Mouse (Mus musculus) heart, embryonic 14.5 days (tissue): Measurements from ENCODE around the gene Sparcl1. TPM values are rescaled to one million over a fixed set of nuclear protein-coding genes. Genes with fewer than 3 reads are reported as not detected.

Source experiments
- ATAC-seq: fragments of 200-750 bp; cut with Nextera tagmentation; 2 replicates; pipeline ENCODE4 v1.8.0; 2017; ENCODE audit warnings: low read depth, moderate TSS enrichment; ENCODE audit not compliant: insufficient number of reproducible peaks, insufficient read depth, low FRiP score
- H3K27ac ChIP-seq, 2 experiments: fragments of 200-500 bp in 1 of 2; fragments of 300-500 bp in 1 of 2; sonication (generic) in 1 of 2; replicated peaks in 1 of 2; 2 replicates each; pipeline ENCODE4 v1.5.1; 2012 to 2014; ENCODE audit warnings: low read depth in 2 of 2, low read length in 2 of 2, control low read depth in 1 of 2, mild to moderate bottlenecking in 1 of 2, mixed read lengths in 1 of 2; ENCODE audit not compliant: control insufficient read depth in 1 of 2, insufficient read depth in 1 of 2
- H3K27me3 ChIP-seq: fragments of 300-500 bp; sonication (generic); 2 replicates; pipeline ENCODE4 v1.6.1; 2014; ENCODE audit warnings: mild to moderate bottlenecking, low read length, control low read depth; ENCODE audit not compliant: control insufficient read depth, insufficient read depth
- H3K36me3 ChIP-seq: fragments of 300-500 bp; sonication (generic); 2 replicates; pipeline ENCODE4 v1.6.1; 2014; ENCODE audit warnings: mild to moderate bottlenecking, control low read depth, low read length, mixed read lengths; ENCODE audit not compliant: control insufficient read depth, insufficient read depth
- H3K4me1 ChIP-seq, 2 experiments: fragments of 200-500 bp in 1 of 2; fragments of 300-500 bp in 1 of 2; sonication (generic) in 1 of 2; 2 replicates each; pipeline ENCODE4 v1.6.1; 2012 to 2014; ENCODE audit warnings: low read length in 2 of 2, control low read depth in 1 of 2, mixed read lengths in 1 of 2; ENCODE audit not compliant: control insufficient read depth in 2 of 2, insufficient read depth in 2 of 2
- H3K4me2 ChIP-seq: fragments of 300-500 bp; sonication (generic); 2 replicates; pipeline ENCODE4 v1.6.1; 2014; ENCODE audit warnings: mild to moderate bottlenecking, low read length
- H3K4me3 ChIP-seq, 2 experiments: fragments of 200-500 bp in 1 of 2; fragments of 300-500 bp in 1 of 2; sonication (generic) in 1 of 2; 2 replicates each; pipeline ENCODE4 v1.5.1; 2012 to 2014; ENCODE audit warnings: low read length in 2 of 2, mild to moderate bottlenecking in 2 of 2, control low read depth in 1 of 2, low read depth in 1 of 2, moderate library complexity in 1 of 2; ENCODE audit not compliant: control insufficient read depth in 1 of 2, insufficient read depth in 1 of 2
- H3K9ac ChIP-seq: fragments of 300-500 bp; sonication (generic); 2 replicates; pipeline ENCODE4 v1.6.1; 2014; ENCODE audit warnings: mild to moderate bottlenecking, low read length
- H3K9me3 ChIP-seq: fragments of 300-500 bp; sonication (generic); 2 replicates; pipeline ENCODE4 v1.6.1; 2016; ENCODE audit warnings: low read length, control low read depth; ENCODE audit not compliant: control insufficient read depth
- WGBS: fragments of 180-500 bp; shearing (Covaris S2); extraction: QIAGEN DNeasy Blood & Tissue Kit; methylation state at CpG from one replicate; pipeline ENCODE4 v1.1.7; 2014; 5-methylcytosine and 5-hydroxymethylcytosine counted together
- polyA plus RNA-seq: library from polyadenylated mRNA; unstranded; fragments of >200 nt; fragmentation: Nextera tagmentation; extraction: Ambion mirVana; gene quantifications from 2 replicates; pipeline ENCODE4 v1.2.1, GENCODE M21; 2014

The Sparcl1 gene
- 77.0 and 85.0 TPM in 2 replicates for polyA plus RNA-seq

GRCm38 (mm10) chr5:104113491-104114172 lies at the start of gene Sparcl1:
Gene Sparcl1, minus strand, starts transcription at chr5:104113733.
- Histone ChIP-seq H3K9me3 (no peaks in the 10 kb centered on the region), H3K4me1 (peaks cover 35 to 58% of the 10 kb centered on the region in 2 experiments), H3K36me3 (no peaks in the 10 kb centered on the region), H3K4me2 (peak within 1 kb of the TSS; percentile 57), H3K27me3 (no peaks in the 10 kb centered on the region), H3K4me3 (peak within 1 kb of the TSS; percentile 9 to 22), H3K27ac (peak within 1 kb of the TSS; percentile 77 to 80), H3K9ac (peak within 1 kb of the TSS; percentile 67)
- 31% methylated on average over 15 of the region's 15 CpGs for WGBS
- ATAC-seq: peak; percentile 41; the same call in 1 of the 2 replicates

GRCm38 (mm10) chr5:104161390-104161789 lies 47.9 kb upstream of the Sparcl1 start:
- Histone ChIP-seq H3K9me3 (no peaks in the 10 kb centered on the region), H3K4me1 (no peaks in the 10 kb centered on the region), H3K36me3 (no peaks in the 10 kb centered on the region), H3K4me3 (no peak overlapping the region), H3K27ac (no peak overlapping the region), H3K4me2 (no peak overlapping the region), H3K9ac (no peak overlapping the region), H3K27me3 (no peaks in the 10 kb centered on the region)
- no peak for ATAC-seq
- WGBS: 51% methylated on average over 1 of the region's 1 CpGs

- Histone ChIP-seq H3K9ac (no peak overlapping the region), H3K36me3 (no peaks in the 10 kb centered on the region), H3K27me3 (no peaks in the 10 kb centered on the region), H3K4me1 (no peaks in the 10 kb centered on the region), H3K4me3 (no peak overlapping the region), H3K9me3 (no peaks in the 10 kb centered on the region), H3K27ac (no peak overlapping the region), H3K4me2 (no peak overlapping the region)
- no peak for ATAC-seq
- WGBS: 86% methylated on average over 3 of the region's 3 CpGs
Measured at GRCm38 (mm10) chr5:104160581-104160980, 47.0 kb upstream of the Sparcl1 start.

- H3K4me1 ChIP-seq: no peaks in the 10 kb centered on the region
- no peak overlapping the region for H3K27ac ChIP-seq
- no peak overlapping the region for H3K9ac ChIP-seq
- no peaks in the 10 kb centered on the region for H3K9me3 ChIP-seq
- WGBS: 73% methylated on average over 7 of the region's 7 CpGs
- H3K27me3 ChIP-seq: no peaks in the 10 kb centered on the region
- no peak for ATAC-seq
- no peak overlapping the region for H3K4me3 ChIP-seq
- no peak overlapping the region for H3K4me2 ChIP-seq
- no peaks in the 10 kb centered on the region for H3K36me3 ChIP-seq
Measured at GRCm38 (mm10) chr5:104158332-104159052, 45.0 kb upstream of the Sparcl1 start.

- no peaks in the 10 kb centered on the region for H3K4me1 ChIP-seq
- 73% methylated on average over 7 of the region's 7 CpGs for WGBS
Measured at GRCm38 (mm10) chr5:104157701-104158100, 44.2 kb upstream of the Sparcl1 start.

GRCm38 (mm10) chr5:104150196-104150595 lies 36.7 kb upstream of the Sparcl1 start:
- Histone ChIP-seq H3K9ac (no peak overlapping the region), H3K4me1 (peaks cover 0 to 2% of the 10 kb centered on the region in 2 experiments; a peak in 1 of 4 replicates), H3K4me2 (no peak overlapping the region), H3K4me3 (no peak overlapping the region), H3K27me3 (no peaks in the 10 kb centered on the region), H3K27ac (no peak overlapping the region), H3K36me3 (no peaks in the 10 kb centered on the region), H3K9me3 (no peaks in the 10 kb centered on the region)
- 92% methylated on average over 6 of the region's 6 CpGs for WGBS
- no peak for ATAC-seq

More at GRCm38 (mm10) chr5:104157701-104158100, 44.2 kb upstream of the Sparcl1 start:
- ATAC-seq: no peak
- Histone ChIP-seq H3K9ac (no peak overlapping the region), H3K27ac (no peak overlapping the region), H3K4me2 (no peak overlapping the region), H3K9me3 (no peaks in the 10 kb centered on the region), H3K27me3 (no peaks in the 10 kb centered on the region), H3K36me3 (no peaks in the 10 kb centered on the region), H3K4me3 (no peak overlapping the region)

- Histone ChIP-seq H3K9ac (no peak overlapping the region), H3K4me1 (peaks cover 0 to 2% of the 10 kb centered on the region in 2 experiments; a peak in 1 of 4 replicates), H3K4me3 (no peak overlapping the region), H3K4me2 (no peak overlapping the region), H3K36me3 (no peaks in the 10 kb centered on the region), H3K9me3 (no peaks in the 10 kb centered on the region), H3K27me3 (no peaks in the 10 kb centered on the region), H3K27ac (0 out of 4 replicates have a peak overlapping the region, but pooled peaks of 1 of the 2 experiments have one; percentile 9)
- WGBS: 63% methylated on average over 7 of the region's 7 CpGs
- ATAC-seq: no peak
Measured at GRCm38 (mm10) chr5:104149349-104149748, 35.8 kb upstream of the Sparcl1 start.
